Mouse (Mus musculus): ENCODE measurements at regions not wholly inside any gene's neighbourhood (a gene's known extent, or its start where the extent isn't known, plus 50 kb on each side); places are given as distances from the start of the nearest gene placed in this dataset.
"Not testable (repeated sequence)": the region's sequence is repeated elsewhere in the genome, so short reads cannot be mapped to it uniquely, and the experiment has no call there.

- DNase-seq (ENCODE audit: inconsistent ontology term), result no peak
These were observed 213.7 kb downstream of the Macc1 start for GRCm38 (mm10) chr12:119527760-119528159.

GRCm38 (mm10) chr12:119548376-119548775 is 234.3 kb downstream of the Macc1 start:
- not testable (repeated sequence) for DNase-seq (ENCODE audit: inconsistent ontology term)

DNA sequence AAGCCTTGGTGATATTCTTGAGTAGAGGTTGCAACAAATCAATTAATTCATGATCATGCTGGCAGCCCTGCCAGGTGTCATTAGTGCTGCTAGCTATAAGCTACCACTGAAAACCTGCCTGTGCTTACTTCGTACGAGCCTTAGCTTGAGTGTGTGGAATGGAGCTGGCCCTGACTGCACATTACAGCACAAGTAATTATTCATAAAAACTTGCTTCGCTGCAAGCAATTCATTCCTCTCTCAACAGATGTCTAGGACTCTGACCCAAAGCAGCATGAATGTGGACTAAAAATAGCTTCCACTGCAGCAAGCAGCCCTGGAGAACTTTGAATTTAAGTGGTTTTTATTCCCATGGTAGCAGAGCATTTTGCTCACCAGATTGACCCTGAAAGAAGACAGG is 262.6 kb downstream of the Macc1 start:
- DNase-seq (ENCODE audit: inconsistent ontology term), result peak; percentile 52

DNA sequence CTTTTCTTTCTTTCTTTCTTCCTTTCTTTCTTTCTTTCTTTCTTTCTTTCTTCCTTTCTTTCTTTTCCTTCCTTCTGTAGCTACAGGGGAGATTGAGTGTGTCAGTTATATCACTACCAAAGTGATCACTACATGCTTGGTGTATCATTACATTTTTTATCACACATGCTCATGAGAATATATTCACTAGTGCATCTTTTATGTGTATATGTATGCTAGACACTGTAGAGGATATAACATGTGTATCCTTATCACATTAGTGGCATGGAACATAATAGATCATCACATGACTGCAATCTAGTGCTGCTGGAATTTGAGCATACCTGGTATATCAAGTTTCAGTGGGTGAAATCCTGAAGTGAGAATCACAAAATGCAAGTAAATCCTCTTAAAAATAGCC is 263.2 kb downstream of the Macc1 start:
- no peak for DNase-seq (ENCODE audit: inconsistent ontology term)

DNA sequence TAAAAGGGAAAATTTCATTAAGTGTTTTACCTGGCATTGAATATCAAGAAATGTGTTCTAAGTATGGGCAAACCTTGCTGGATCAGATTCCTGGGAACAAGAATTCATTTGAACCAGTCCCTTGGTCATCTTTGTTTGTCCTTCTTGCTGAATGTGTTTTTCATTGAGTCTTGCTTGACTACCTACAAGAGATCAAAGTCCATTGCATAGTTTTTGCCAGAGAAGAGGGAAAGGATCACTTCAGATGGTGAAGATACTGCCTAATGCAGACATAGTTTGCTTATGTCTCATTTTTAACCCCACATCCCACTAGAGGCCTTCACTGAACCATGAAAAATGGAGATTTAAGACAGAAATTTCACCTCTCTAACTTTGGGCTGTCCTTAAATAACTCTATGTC is 287.3 kb downstream of the Macc1 start:
- no peak for DNase-seq (ENCODE audit: inconsistent ontology term)

- no peak for DNase-seq (ENCODE audit: inconsistent ontology term)
These were observed 310.2 kb downstream of the Macc1 start for GRCm38 (mm10) chr12:119624238-119624637.

DNA sequence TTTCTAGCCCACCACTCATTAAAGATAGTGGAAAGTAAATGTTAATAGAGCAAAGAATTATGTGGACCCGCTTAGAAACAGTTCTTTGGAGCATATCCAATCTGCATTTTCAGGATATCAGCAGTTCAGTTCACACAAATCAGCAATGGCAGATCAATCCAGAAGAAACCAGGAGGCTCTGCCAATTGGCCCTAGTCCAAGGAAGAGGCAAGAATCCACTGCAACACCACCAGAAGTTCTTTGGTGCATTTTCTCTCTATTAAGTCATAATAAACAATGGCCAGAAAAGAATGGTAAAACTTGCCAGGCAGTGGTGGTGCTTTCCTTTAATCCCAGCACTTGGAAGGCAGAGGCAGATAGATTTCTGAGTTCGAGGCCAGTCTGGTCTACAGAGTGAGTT is 290.3 kb upstream of the Tmem196 start:
- peak; percentile 55 for DNase-seq (ENCODE audit: inconsistent ontology term)

Measured in Muller cell, postnatal 12 days (primary cell).